Mouse (Mus musculus): ENCODE data around the gene Lactb.

DNA sequence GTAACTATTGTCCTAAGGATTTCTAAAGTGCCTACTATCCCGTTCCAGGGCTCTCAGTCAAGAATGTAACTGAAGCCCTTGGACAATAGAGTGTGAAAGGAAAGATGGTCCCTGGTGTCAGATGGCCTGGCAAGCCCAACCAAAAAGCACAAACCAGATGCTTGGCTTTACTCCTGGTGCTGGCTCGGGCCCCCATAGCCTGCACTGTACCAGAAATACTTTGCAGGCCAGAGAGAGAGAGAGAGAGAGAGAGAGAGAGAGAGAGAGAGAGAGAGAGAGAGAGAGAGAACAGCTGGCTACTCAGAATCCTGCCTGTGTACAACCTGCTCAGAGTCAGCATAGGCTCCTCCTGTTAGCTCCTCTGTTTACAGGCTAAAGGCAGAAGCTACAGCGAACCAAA is 37.2 kb upstream of the Lactb start:
- TF ChIP-seq GATA1 (IDR thresholded peaks at IDR 0.05; ENCODE audit: low read length) (no peak), TAL1 (IDR thresholded peaks at IDR 0.05; ENCODE audit: low read length) (no peak)
